Mouse (Mus musculus): Measurements from ENCODE around the gene Nat8f4.
"Not testable (repeated sequence)": the region's sequence is repeated elsewhere in the genome, so short reads cannot be mapped to it uniquely, and the experiment has no call there.

The Nat8f4 gene

DNA sequence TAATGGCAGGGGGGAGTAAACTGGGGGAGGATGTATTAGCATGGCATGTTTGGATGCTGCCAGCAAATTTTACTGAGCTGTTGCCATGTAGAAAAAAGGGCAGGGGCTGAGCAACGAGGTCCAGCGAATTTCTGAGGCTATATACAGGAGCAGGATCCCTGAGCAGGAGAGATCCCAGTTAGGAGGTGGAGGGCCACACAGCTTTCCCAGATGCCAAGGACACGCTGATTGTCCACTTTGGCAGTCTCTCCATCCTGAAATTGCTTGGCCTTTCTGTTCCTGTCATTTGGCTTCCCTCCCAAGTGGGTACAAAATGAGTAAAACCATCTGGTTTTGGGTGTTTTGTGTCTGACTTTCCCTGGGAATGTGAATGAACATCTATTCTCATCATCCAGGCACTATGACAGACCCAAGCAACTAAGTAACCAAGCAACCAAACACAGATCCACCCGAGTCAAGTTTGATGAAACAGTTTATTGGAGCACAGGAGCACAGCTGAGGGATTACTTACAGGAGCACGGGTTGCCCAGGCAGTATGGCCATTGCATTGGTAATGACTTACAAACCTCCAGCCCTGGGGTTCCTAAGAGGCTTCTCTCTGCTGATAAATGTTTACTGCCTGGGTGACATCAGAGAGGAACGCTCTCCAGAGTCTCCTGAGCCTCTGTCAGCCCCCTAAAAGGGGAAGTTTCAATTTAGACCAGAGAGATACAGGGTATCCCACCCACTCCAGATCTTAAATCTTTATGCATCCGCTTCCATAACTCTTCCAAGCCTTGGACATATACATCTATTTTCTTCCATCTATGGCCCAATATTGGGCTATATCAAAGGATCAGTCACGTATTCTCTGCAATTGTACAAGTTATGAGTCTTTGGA, 5.8 kb downstream of the Nat8f4 start:
- not testable (repeated sequence) for DNase-seq (ENCODE audit: low spot score)

DNA sequence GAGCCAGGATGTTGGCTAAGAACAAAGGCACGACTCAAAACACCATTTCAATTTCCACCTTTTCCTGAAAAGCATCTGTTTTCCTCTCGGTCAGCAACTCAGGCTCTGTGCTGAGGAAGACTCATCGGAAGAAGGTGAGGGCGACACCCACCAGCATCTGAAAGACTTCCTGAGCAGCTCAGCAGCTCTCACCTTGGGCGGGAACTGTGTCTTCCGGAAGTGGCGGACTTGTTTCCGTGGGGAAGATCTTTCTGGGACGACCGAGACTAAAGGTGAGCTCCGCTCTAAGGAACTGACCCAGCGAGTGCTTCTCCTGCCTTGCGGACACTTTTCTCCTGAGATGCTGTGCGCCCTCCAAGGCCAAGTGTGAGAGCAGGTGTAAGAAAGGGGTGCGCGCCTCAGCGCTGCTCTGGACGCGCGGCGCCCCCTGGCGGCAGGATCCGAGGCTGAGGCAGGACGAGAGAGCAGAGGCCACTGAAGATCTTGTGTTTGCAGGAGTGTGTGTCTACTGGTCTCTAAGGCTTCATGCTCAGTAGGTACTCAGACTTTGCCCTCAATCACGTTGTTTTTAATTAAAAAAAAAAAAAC, 9.5 kb downstream of the Nat8f4 start:
- peak; percentile 46 for DNase-seq (ENCODE audit: low spot score)

DNA sequence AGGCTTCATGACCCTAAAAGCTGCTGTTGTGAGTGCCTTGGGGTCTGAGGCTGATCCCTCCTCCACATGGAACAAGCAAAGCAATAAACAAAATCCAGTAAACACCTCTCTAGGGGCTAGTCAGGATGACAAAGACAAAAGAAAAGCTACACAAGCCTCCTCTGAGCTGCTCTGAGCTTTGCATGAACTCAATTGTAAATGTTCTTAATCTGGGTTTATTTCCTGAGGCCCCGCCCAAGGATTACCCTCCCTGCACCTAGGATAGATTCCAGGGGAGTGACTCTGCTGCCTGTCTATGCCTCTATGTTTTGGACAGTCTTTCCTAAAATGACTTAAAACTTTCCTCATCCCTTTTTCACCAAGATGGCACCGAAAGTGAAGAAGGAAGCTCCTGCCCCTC, 15.7 kb downstream of the Nat8f4 start:
- DNase-seq (ENCODE audit: low spot score) = no peak

GRCm38 (mm10) chr6:85884311-85884710, 20.4 kb downstream of the Nat8f4 start:
- DNase-seq (ENCODE audit: low spot score) = no peak

DNA sequence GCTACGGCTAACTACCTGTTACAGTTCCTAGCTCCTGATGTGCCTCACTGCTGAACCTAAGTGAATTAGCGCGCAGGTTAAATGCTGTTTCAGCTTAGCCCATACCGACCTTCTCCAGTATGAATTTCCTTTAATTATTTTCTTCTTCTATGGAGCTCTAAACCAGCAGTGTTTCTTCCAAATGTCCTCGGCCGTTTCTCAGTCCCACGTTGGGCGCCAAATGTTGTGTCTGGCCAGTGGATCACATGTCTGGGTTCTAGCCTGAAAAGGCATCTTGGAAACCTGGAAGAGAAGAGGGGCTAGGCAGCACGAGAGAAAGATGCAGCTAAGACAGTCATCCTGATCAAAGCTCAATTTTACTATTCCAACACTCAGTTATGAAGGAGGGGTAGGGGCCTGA, 21.4 kb downstream of the Nat8f4 start:
- DNase-seq (ENCODE audit: low spot score) = not testable (repeated sequence)

DNA sequence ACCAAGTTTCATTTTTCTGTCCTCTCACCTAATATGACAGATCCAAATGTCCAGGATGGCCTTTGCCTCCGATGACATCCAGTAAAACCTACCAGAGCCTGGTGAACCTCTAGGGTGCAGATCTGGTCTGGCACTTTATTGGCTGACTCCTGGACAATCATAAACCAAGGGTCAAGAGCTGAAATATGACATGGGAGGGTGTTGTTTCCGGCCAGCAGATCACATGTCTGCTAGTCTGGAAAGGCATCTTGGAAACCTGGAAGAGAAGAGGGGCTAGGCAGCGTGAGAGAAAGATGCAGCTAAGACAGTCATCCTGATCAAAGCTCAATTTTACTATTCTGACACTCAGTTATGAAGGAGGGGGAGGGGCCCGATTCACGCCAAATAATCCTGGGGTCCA, 35.7 kb downstream of the Nat8f4 start, which contains the start of gene Nat8f2:
TSS of gene Nat8f2 (minus strand) at position 153 of the 400 bp plus-strand sequence.
- not testable (repeated sequence) for DNase-seq (ENCODE audit: low spot score)

DNA sequence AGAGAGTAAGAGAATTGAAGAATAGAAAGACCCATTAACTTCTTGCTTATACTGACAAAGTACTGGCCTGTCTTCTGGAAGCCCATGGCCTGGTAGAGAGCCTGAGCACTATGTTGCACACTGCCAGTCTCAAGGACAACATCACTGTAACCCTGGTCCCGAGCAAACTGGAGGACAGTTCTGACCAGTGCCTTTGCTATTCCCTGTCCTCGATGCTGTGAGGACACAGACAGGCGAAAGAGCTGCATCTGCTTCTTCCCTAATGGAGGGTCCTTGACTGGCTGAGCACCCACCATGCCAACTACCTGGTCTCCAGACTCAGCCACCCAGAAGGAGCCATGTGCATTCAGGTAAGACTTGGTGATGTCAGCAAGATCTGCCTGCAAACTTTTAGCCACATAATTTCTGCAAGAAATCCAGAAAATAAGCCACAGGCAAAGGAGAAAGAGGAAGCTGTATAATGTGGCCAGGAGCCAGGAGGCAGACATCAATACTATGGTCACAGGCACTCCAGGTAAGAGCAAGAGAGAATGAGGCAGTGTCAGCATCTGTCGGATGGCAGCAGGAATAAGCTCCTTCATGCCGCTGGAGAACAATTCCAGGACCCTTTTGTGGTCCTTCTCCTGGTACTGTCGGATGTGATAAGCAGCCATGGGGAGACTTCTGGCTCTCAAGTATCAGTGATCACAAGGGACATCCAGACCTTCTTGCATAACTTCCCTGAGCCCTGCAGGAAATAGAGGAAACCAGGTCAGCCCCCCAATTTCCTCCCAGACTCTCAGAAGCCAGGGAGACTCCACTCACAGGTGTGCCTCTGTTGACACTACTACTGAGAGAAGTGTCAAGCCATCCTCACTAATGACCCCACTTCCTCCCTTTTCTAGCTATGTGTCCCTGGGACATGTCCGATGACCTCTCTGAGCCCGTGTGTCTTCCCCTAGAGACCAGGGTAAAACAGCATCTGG, 36.7 kb downstream of the Nat8f4 start:
- DNase-seq (ENCODE audit: low spot score) = no peak

- not testable (repeated sequence) for DNase-seq (ENCODE audit: low spot score)
These were observed 37.7 kb downstream of the Nat8f4 start for GRCm38 (mm10) chr6:85866995-85867394.

DNA sequence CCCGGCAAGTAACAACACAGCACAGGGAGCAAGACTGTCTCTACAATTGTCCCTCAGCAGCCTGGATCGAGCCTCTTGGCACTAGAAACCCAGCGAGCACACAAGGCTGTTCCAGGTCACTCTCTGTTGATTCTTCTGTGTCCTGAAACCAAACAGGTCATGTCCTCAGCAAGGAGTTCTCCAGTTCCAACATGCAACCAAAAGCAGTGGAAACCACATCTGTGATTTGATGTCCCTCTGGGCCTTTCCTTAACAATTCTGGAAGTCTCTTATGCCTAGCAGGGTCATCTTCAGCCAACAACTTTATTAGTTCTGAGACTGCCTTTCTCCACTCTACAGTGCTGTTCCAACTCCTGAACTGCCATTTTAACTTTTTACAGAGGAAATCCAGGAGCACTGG, 38.5 kb downstream of the Nat8f4 start:
- DNase-seq (ENCODE audit: low spot score) = not testable (repeated sequence)

- DNase-seq (ENCODE audit: low spot score) = not testable (repeated sequence)
These were observed 39.6 kb downstream of the Nat8f4 start for GRCm38 (mm10) chr6:85864900-85865639.

GRCm38 (mm10) chr6:85863840-85864239, 40.8 kb downstream of the Nat8f4 start:
- DNase-seq (ENCODE audit: low spot score) = no peak

DNA sequence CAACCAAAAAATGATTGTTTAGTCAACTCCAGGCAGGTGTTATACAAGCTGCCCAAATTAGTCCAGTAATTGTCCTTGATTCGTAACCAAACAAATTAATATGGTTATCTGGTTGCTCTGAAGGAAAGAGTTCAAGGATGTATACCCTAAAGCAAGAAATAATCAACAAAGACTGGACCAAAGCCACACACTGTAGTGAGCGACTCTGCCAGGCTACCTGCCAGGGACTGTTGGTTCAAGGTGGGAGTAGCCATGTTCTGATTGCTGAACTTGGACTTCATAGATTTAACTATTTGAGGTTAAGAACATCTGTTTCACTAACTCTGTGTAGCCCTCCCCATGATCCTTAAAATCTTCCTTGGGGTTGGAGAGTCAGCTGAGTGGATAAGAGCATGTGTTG, 41.5 kb downstream of the Nat8f4 start:
- DNase-seq (ENCODE audit: low spot score) = no peak

GRCm38 (mm10) chr6:85862565-85862964, 42.1 kb downstream of the Nat8f4 start:
- no peak for DNase-seq (ENCODE audit: low spot score)

DNA sequence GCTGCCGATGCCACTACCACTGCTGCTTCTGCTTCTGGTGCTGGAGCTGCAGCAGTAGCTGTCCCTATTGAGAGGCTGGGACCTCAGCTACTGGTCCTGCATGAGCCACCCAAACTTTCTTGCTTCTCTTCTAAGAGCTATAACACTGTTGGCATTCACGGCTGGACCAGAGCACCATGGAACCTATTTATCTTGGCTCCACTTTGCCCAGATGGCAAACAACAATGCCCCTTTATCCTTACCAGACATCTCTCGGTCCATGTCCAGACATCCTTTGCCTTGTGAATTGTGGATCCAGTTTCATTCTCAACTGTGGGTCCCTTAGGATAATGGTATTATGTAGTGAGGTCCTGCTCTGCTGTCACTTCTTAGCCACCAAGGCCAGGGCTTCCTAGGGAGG, 43.4 kb downstream of the Nat8f4 start:
- DNase-seq (ENCODE audit: low spot score) = no peak

DNA sequence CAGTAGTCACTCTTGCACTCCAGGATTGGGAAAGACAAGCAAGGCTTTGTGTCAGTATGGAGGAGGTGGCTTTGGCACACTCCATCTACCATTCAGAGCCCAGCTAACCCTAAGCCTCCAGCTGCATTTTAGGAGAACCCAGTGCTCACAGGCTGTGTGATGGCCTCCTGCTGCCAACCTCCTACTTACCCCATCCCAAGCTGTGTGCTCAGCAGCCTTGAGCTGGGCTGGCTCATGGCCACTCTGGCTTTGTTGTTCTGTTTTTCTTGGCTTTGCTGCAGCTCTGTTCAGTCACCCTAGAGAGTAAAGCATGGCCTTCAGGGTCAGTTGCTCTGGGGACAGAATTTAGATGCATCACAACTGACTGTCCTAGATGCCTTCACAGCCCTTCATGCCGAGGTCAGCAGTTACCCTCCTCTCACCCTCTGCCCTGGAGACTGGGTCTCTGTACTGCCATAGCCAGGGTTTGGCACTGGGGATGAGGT, 48.4 kb downstream of the Nat8f4 start:
- no peak for DNase-seq (ENCODE audit: low spot score)

DNA sequence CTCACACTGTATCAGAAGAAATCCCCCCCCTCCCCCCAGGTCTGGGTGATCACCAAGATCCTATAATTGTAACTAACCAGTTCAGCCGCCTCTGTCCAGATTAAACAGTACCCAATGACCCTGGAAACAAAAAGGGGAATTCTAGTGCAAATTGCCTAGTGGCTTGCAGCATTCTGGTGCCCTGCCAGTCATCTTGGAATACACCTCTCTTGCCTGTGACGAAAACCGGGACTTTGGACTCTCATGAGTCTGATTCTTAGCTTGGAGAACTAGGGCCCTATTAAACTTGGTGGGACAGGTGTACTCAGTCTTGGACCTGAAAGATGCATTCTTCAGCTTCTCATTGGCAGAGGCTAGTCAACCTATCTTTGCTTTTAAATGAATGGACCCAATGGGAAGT, 51.2 kb downstream of the Nat8f4 start:
- DNase-seq (ENCODE audit: low spot score) = no peak

- DNase-seq (ENCODE audit: low spot score) = no peak
These were observed 53.5 kb downstream of the Nat8f4 start for GRCm38 (mm10) chr6:85851062-85851773.

- no peak for DNase-seq (ENCODE audit: low spot score)
These were observed 55.4 kb downstream of the Nat8f4 start for GRCm38 (mm10) chr6:85849240-85849639.

Data from retina, embryonic 14.5 days (tissue).